Mouse (Mus musculus): ENCODE measurements around the gene Tfap2a. TPM values are rescaled to one million over a fixed set of nuclear protein-coding genes. Genes with fewer than 3 reads are reported as not detected.

Tfap2a gene
- polyA plus RNA-seq, 1 experiment from 2014 or later: 10.1 TPM

DNA sequence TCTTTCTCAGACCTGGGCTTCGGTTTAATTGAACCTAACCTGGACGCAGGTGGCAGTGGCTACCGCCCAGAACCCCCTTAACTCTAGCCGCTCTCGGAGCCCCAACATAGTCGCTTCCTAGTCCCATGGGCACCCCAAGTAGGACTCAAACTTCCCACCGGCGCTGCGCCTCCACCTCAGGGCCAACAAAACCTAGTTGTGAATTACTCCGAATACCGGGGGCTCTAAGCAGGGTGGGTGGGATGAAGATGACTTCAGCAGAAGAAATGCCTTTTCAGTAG, 28.2 kb downstream of the Tfap2a start:
- Histone ChIP-seq H3K4me1 (replicated peaks) (peaks cover 34% of the 10 kb centered on the region), H3K9ac (replicated peaks) (no peak overlapping the region), H3K27ac (no peak overlapping the region), H3K9me3 (no peaks in the 10 kb centered on the region), H3K27me3 (peaks cover 87% of the 10 kb centered on the region), H3K4me3 (replicated peaks) (no peak overlapping the region), H3K4me2 (peak overlapping the region; percentile 49), H3K36me3 (no peaks in the 10 kb centered on the region)
- WGBS: under 1% methylated on average over 11 of the region's 11 CpGs
- 0 out of 2 replicates have a peak, but pooled peaks have one; percentile 10 for ATAC-seq (ENCODE audit: insufficient number of reproducible peaks, insufficient read depth, low FRiP score, low TSS enrichment, low read depth)

DNA sequence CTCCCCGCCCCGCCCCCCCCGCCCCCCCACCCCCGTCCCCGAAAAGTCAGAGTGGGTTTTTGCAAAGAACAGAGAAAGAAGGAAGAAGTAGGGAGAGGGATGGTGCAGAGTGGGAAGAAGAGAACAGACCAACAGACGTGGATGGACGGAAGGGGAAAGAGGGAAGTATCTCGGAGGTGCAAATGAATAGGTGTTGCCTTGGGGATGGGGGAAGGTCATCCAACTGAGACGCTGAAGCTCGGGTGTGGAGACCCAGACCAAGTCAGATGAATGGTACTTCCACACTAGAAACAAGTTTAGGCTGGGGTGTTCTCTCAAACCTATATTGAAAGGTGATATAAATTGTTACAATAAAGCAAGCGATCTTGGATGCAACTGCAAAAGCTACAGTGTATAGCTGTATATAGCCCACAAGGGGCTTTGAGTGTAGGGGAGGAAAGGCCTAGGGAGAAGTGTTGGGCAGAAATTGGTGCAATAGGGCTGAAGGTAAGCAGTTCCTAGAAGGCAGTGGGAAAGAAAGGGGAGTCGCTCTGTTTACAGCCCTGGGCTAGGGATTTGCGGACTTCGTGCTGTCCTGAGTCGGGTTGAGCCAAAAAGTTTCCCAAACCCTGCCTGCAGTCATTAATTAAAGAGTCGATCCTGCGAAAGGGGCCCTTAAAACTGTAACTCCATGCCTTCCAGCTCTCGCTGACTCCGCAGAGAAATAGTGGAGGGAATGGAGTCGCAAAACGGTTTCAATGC, 28.7 kb downstream of the Tfap2a start:
- 0 out of 2 replicates have a peak overlapping the region, but pooled peaks have one; percentile 27 for H3K9ac ChIP-seq (replicated peaks)
- peaks cover 87% of the 10 kb centered on the region for H3K27me3 ChIP-seq
- H3K9me3 ChIP-seq: no peaks in the 10 kb centered on the region
- no peaks in the 10 kb centered on the region for H3K36me3 ChIP-seq
- H3K4me2 ChIP-seq: peak overlapping the region; percentile 49
- H3K27ac ChIP-seq: no peak overlapping the region
- 0 out of 2 replicates have a peak, but pooled peaks have one; percentile 2 for ATAC-seq (ENCODE audit: insufficient number of reproducible peaks, insufficient read depth, low FRiP score, low TSS enrichment, low read depth)
- H3K4me1 ChIP-seq (replicated peaks): peaks cover 39% of the 10 kb centered on the region
- 1% methylated on average over 21 of the region's 21 CpGs for WGBS
- peak overlapping the region; percentile 21 for H3K4me3 ChIP-seq (replicated peaks)

GRCm38 (mm10) chr13:40708913-40709312, 29.3 kb downstream of the Tfap2a start:
- Histone ChIP-seq H3K27ac (no peak overlapping the region), H3K4me3 (replicated peaks) (peak overlapping the region; percentile 21), H3K4me1 (replicated peaks) (peaks cover 44% of the 10 kb centered on the region), H3K9me3 (no peaks in the 10 kb centered on the region), H3K9ac (replicated peaks) (0 out of 2 replicates have a peak overlapping the region, but pooled peaks have one; percentile 27), H3K4me2 (peak overlapping the region; percentile 49), H3K36me3 (no peaks in the 10 kb centered on the region), H3K27me3 (peaks cover 88% of the 10 kb centered on the region)
- ATAC-seq (ENCODE audit: insufficient number of reproducible peaks, insufficient read depth, low FRiP score, low TSS enrichment, low read depth): no peak
- WGBS: under 1% methylated on average over 26 of the region's 26 CpGs

GRCm38 (mm10) chr13:40708271-40708670, 29.9 kb downstream of the Tfap2a start:
- Histone ChIP-seq H3K27ac (no peak overlapping the region), H3K4me3 (replicated peaks) (no peak overlapping the region), H3K27me3 (peaks cover 92% of the 10 kb centered on the region), H3K9ac (replicated peaks) (no peak overlapping the region), H3K9me3 (no peaks in the 10 kb centered on the region), H3K4me2 (no peak overlapping the region), H3K4me1 (replicated peaks) (peaks cover 46% of the 10 kb centered on the region), H3K36me3 (no peaks in the 10 kb centered on the region)
- ATAC-seq (ENCODE audit: insufficient number of reproducible peaks, insufficient read depth, low FRiP score, low TSS enrichment, low read depth): no peak
- 4% methylated on average over 5 of the region's 5 CpGs for WGBS

DNA sequence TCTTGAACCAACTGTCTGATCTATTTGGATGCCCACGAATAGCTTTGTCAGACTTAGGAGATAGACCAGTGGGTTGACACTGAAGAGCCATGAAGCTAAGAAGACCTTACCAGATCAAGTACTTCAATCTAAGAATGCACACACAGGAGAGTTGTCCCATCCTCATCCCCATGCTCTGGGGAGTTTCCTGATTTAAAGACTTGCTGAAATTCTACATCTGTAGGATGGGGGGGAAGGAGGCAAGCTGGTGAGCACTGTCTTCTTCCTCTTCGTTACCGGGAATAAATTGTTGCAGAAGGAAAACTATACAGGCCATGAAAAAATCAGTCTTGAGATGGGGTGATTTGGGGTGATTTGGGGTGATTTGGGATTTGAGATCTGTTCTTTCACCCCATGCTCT, 30.5 kb downstream of the Tfap2a start:
- no peak overlapping the region for H3K27ac ChIP-seq
- peaks cover 98% of the 10 kb centered on the region for H3K27me3 ChIP-seq
- peaks cover 46% of the 10 kb centered on the region for H3K4me1 ChIP-seq (replicated peaks)
- no peak overlapping the region for H3K9ac ChIP-seq (replicated peaks)
- H3K4me3 ChIP-seq (replicated peaks): no peak overlapping the region
- no peaks in the 10 kb centered on the region for H3K9me3 ChIP-seq
- ATAC-seq (ENCODE audit: insufficient number of reproducible peaks, insufficient read depth, low FRiP score, low TSS enrichment, low read depth): no peak
- no peaks in the 10 kb centered on the region for H3K36me3 ChIP-seq
- whole genome bisulfite sequencing: 12% methylated on average over 3 of the region's 3 CpGs
- no peak overlapping the region for H3K4me2 ChIP-seq

- Histone ChIP-seq H3K27ac (no peak overlapping the region), H3K27me3 (peaks cover 99% of the 10 kb centered on the region), H3K4me3 (replicated peaks) (no peak overlapping the region), H3K9ac (replicated peaks) (no peak overlapping the region), H3K9me3 (no peaks in the 10 kb centered on the region), H3K4me2 (no peak overlapping the region), H3K36me3 (no peaks in the 10 kb centered on the region), H3K4me1 (replicated peaks) (peaks cover 48% of the 10 kb centered on the region)
- 5% methylated on average over 5 of the region's 5 CpGs for WGBS
- no peak for ATAC-seq (ENCODE audit: insufficient number of reproducible peaks, insufficient read depth, low FRiP score, low TSS enrichment, low read depth)
Observed at GRCm38 (mm10) chr13:40706612-40707011, 31.6 kb downstream of the Tfap2a start.

- no peak overlapping the region for H3K4me2 ChIP-seq
- H3K4me3 ChIP-seq (replicated peaks): no peak overlapping the region
- H3K9me3 ChIP-seq: no peaks in the 10 kb centered on the region
- ATAC-seq (ENCODE audit: insufficient number of reproducible peaks, insufficient read depth, low FRiP score, low TSS enrichment, low read depth): no peak
- peaks cover 99% of the 10 kb centered on the region for H3K27me3 ChIP-seq
- no peak overlapping the region for H3K27ac ChIP-seq
- 2% methylated on average over 4 of the region's 4 CpGs for WGBS
- no peaks in the 10 kb centered on the region for H3K36me3 ChIP-seq
- no peak overlapping the region for H3K9ac ChIP-seq (replicated peaks)
- peaks cover 55% of the 10 kb centered on the region for H3K4me1 ChIP-seq (replicated peaks)
Observed at GRCm38 (mm10) chr13:40705821-40706425, 32.3 kb downstream of the Tfap2a start.

- Histone ChIP-seq H3K4me2 (peak overlapping the region; percentile 52), H3K4me1 (replicated peaks) (peaks cover 56% of the 10 kb centered on the region), H3K9me3 (no peaks in the 10 kb centered on the region), H3K9ac (replicated peaks) (no peak overlapping the region), H3K27ac (no peak overlapping the region), H3K4me3 (replicated peaks) (peak overlapping the region; percentile 30), H3K36me3 (no peaks in the 10 kb centered on the region), H3K27me3 (peaks cover 98% of the 10 kb centered on the region)
- ATAC-seq (ENCODE audit: insufficient number of reproducible peaks, insufficient read depth, low FRiP score, low TSS enrichment, low read depth): no peak
- WGBS: under 1% methylated on average over 28 of the region's 28 CpGs
Observed at GRCm38 (mm10) chr13:40704864-40705455, 33.2 kb downstream of the Tfap2a start.

- Histone ChIP-seq H3K9me3 (no peaks in the 10 kb centered on the region), H3K36me3 (no peaks in the 10 kb centered on the region), H3K27me3 (peaks cover 94% of the 10 kb centered on the region), H3K4me1 (replicated peaks) (peaks cover 46% of the 10 kb centered on the region), H3K4me2 (peak overlapping the region; percentile 52), H3K9ac (replicated peaks) (0 out of 2 replicates have a peak overlapping the region, but pooled peaks have one; percentile 34), H3K27ac (no peak overlapping the region), H3K4me3 (replicated peaks) (peak overlapping the region; percentile 30)
- ATAC-seq (ENCODE audit: insufficient number of reproducible peaks, insufficient read depth, low FRiP score, low TSS enrichment, low read depth): no peak
- under 1% methylated on average over 38 of the region's 38 CpGs for WGBS
Observed at GRCm38 (mm10) chr13:40703982-40704501, 34.1 kb downstream of the Tfap2a start.

GRCm38 (mm10) chr13:40703123-40703797, 34.9 kb downstream of the Tfap2a start:
- no peak overlapping the region for H3K4me3 ChIP-seq (replicated peaks)
- H3K9me3 ChIP-seq: no peaks in the 10 kb centered on the region
- H3K4me2 ChIP-seq: no peak overlapping the region
- H3K36me3 ChIP-seq: no peaks in the 10 kb centered on the region
- no peak overlapping the region for H3K27ac ChIP-seq
- H3K4me1 ChIP-seq (replicated peaks): peaks cover 44% of the 10 kb centered on the region
- H3K9ac ChIP-seq (replicated peaks): no peak overlapping the region
- peaks cover 92% of the 10 kb centered on the region for H3K27me3 ChIP-seq
- ATAC-seq (ENCODE audit: insufficient number of reproducible peaks, insufficient read depth, low FRiP score, low TSS enrichment, low read depth): no peak
- 3% methylated on average over 19 of the region's 19 CpGs for WGBS
